Mouse (Mus musculus) E14TG2a.4 (cell line): ENCODE measurements around the gene Bpifa2.
A peak's percentile ranks its signal among the peaks of the same experiment; 100 is the strongest.

Source experiments
- CTCF ChIP-seq: conservative IDR thresholded peaks from 2 replicates; pipeline ENCODE4 v1.5.1; 2014; ENCODE audit warnings: low read length
- POU5F1 ChIP-seq: IDR thresholded peaks from 2 replicates; pipeline ENCODE4 v1.6.1; 2014; ENCODE audit warnings: low read length, borderline replicate concordance

GRCm38 (mm10) chr2:154038932-154039331 lies 30.9 kb downstream of the Bpifa2 start:
- TF ChIP-seq CTCF (peak; percentile 69), POU5F1 (no peak)
